Comparison of ENCODE assay signal across 15 mouse cellular contexts in the genomic region with DNA sequence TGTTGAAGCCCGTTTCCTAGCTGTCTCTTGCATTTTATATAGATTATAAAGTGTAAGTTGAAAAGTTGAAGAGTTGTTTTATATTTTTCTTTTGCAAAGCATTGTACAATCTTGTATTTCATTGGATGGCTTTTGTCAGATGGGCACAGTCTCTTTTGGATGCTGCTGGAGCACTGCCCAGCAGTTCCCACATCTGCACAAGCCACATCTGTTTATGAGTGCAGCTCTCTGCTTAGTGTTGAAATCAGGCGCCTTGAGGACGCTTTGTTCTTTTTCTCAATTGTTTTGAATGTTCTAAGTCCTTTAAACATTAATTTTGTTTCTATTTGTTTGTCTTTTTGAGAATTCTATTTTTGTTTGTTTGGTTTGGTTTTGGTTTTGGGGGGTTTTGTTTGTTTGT. TPM values are rescaled to one million over a fixed set of nuclear protein-coding genes. Genes with fewer than 3 reads are reported as not detected.
DNase-seq lines count a peak whose midpoint lies in the region; ATAC-seq and TF ChIP-seq lines count a peak whose summit lies in the region.
"Had no signal": no experiment of that assay in that cellular context is flagged by ENCODE, and none has a peak within 500 bp of the region (broad histone marks: within the 10 kb centered on the region; RNA-seq: fewer than 3 reads in every experiment).

No protein-coding gene starts in this region.

- no peak for DNase-seq in layer of hippocampus, adult 2 months (ENCODE audit: low spot score in 2 of 2)
- no peak for DNase-seq in layer of hippocampus, adult 8-10 months (ENCODE audit: low spot score in 2 of 2)
- DNase-seq in adipocyte (ENCODE audit: low spot score), result peak; percentile 91
- peak; percentile 53 for DNase-seq in heart, adult 8-10 months (ENCODE audit: low spot score)
- peak; percentile 67 for DNase-seq in lung, postnatal 36 days
- no peak for DNase-seq in Muller cell, postnatal 12 days (ENCODE audit: inconsistent ontology term)
- DNase-seq: cerebellum, adult 11-12 months; layer of hippocampus, postnatal 36 days; thymus, adult 2 months had no signal

- no peak for ATAC-seq in forebrain, embryonic 15.5 days (replicated peaks)
- ATAC-seq in frontal cortex, adult (ENCODE audit: low TSS enrichment), result no peak
- ATAC-seq: activated CD4-positive, CD25-positive, alpha-beta regulatory T cell, adult 4 months; intestine, embryonic 15.5 days had no signal

- H3K4me1 ChIP-seq in forebrain, embryonic 15.5 days, result peaks cover 12% of the 10 kb centered on the region; the same call in 1 of the 2 replicates

- H3K4me2 ChIP-seq in forebrain, embryonic 15.5 days (replicated peaks), result no peak overlapping the region
- H3K4me2 ChIP-seq: embryonic facial prominence, embryonic 12.5 days; intestine, embryonic 15.5 days; liver, embryonic 15.5 days had no signal

- H3K9ac ChIP-seq in forebrain, embryonic 15.5 days (replicated peaks), result no peak overlapping the region
- H3K9ac ChIP-seq: embryonic facial prominence, embryonic 12.5 days; intestine, embryonic 15.5 days; liver, embryonic 15.5 days had no signal

- 48% methylated on average over 3 of the region's 3 CpGs for WGBS in forebrain, embryonic 15.5 days

- H3K27ac ChIP-seq in layer of hippocampus, adult 2 months, result peak overlapping the region; percentile 83
- no peak overlapping the region for H3K27ac ChIP-seq in forebrain, embryonic 15.5 days (replicated peaks)
- H3K27ac ChIP-seq: intestine, embryonic 15.5 days; liver, embryonic 15.5 days had no signal

- no peak overlapping the region for H3K4me3 ChIP-seq in layer of hippocampus, adult 2 months
- no peak overlapping the region for H3K4me3 ChIP-seq in forebrain, embryonic 15.5 days
- H3K4me3 ChIP-seq: embryonic facial prominence, embryonic 12.5 days; intestine, embryonic 15.5 days; liver, embryonic 15.5 days had no signal

- no peaks in the 10 kb centered on the region for H3K9me3 ChIP-seq in forebrain, embryonic 15.5 days
- H3K9me3 ChIP-seq: embryonic facial prominence, embryonic 12.5 days; intestine, embryonic 15.5 days; liver, embryonic 15.5 days had no signal

- H3K36me3 ChIP-seq in forebrain, embryonic 15.5 days, result no peaks in the 10 kb centered on the region
- H3K36me3 ChIP-seq: embryonic facial prominence, embryonic 12.5 days; intestine, embryonic 15.5 days had no signal

- H3K27me3 ChIP-seq in forebrain, embryonic 15.5 days, result no peaks in the 10 kb centered on the region
- H3K27me3 ChIP-seq: embryonic facial prominence, embryonic 12.5 days; intestine, embryonic 15.5 days; liver, embryonic 15.5 days had no signal

- no peak for TF ChIP-seq CTCF in layer of hippocampus, adult 2 months (conservative IDR thresholded peaks at IDR 0.05)

RNA-seq across cellular contexts. Expression of gene Dnm2, which starts 13.5 kb away (rescaled TPM):
- total RNA-seq in layer of hippocampus, adult 2 months (2021), result 10 to 100 TPM; 58.0 to 69.6 TPM
- 10 to 100 TPM; 60.8 to 76.0 (median 71.2) TPM for total RNA-seq in layer of hippocampus, adult 8-10 months (2022)
- total RNA-seq in heart, adult 8-10 months (2022), result 10 to 100 TPM; 60.3 to 71.0 (median 61.2) TPM
- polyA plus RNA-seq in forebrain, embryonic 15.5 days (2015; fragmentation: Nextera tagmentation; extraction: Ambion mirVana), result 74.7 and 77.1 TPM in 2 replicates

RNA-seq across cellular contexts. Expression of gene Qtrt1, which starts 26.6 kb away (rescaled TPM):
- 10 to 100 TPM; 31.2 to 46.2 TPM for total RNA-seq in layer of hippocampus, adult 2 months (2021)
- 10 to 100 TPM; 28.5 to 41.7 (median 36.6) TPM for total RNA-seq in layer of hippocampus, adult 8-10 months (2022)
- total RNA-seq in heart, adult 8-10 months (2022), result 1 to 10 TPM; 7.4 to 9.3 (median 8.9) TPM
- 45.7 and 49.1 TPM in 2 replicates for polyA plus RNA-seq in forebrain, embryonic 15.5 days (2015; fragmentation: Nextera tagmentation; extraction: Ambion mirVana)

Comparison
In these comparisons a context has a peak if more than half of its experiments do, and no peak if none do; other contexts are left out.
1. DNase-seq: peak in adipocyte (single experiment), heart, adult 8-10 months (single experiment) and lung, postnatal 36 days (single experiment); none in layer of hippocampus, adult 2 months (0 of 2), layer of hippocampus, adult 8-10 months (0 of 2) and Muller cell, postnatal 12 days (single experiment).